Mouse (Mus musculus): Measurements from ENCODE around the gene Tomm40. TPM values are rescaled to one million over a fixed set of nuclear protein-coding genes. Genes with fewer than 3 reads are reported as not detected.

Tomm40 gene
- polyA plus RNA-seq (2012; rRNA removed): 37.0 and 43.6 TPM in 2 replicates

DNA sequence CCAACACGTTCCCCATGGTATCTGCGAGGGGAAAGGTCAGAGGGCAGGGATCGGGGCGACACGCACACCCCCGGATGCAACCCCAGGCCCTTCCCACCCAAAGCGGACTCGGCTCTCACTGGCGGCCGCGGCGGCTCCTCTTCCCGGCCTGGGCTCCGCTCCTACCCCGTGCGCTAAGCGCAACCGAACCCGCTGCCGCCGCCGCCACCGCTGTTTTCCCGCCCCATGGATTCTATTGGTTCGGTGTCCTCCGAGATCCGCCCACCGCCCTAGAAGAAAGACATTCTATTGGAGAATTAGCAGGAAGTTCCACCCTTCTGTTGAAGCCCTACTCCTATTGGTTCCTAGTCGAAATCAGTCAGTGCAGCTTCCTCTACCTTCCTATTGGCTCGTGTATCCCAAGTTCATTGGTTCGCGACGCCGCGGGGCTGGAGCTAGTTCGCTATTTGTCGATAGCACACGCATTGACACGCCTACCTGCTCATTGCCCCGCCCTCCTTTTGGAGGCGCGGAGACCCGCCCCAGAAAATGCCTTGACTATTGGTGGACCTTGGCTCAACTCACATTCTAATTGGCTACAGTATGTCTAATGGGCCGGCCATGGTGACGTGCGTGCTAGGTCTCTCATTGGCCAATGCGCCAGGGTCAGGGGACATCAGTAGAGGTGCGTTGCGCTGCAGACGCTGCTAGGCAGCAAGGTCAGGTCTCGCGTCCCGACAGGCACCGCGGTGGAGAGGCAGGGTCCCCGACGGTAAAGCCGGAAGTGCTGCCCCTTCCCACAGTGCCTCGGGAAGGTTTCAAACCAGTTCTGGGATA, at the start of gene Tomm40:
TSS of gene Tomm40 (minus strand) at position 200 of the 816 bp plus-strand sequence.

DNA sequence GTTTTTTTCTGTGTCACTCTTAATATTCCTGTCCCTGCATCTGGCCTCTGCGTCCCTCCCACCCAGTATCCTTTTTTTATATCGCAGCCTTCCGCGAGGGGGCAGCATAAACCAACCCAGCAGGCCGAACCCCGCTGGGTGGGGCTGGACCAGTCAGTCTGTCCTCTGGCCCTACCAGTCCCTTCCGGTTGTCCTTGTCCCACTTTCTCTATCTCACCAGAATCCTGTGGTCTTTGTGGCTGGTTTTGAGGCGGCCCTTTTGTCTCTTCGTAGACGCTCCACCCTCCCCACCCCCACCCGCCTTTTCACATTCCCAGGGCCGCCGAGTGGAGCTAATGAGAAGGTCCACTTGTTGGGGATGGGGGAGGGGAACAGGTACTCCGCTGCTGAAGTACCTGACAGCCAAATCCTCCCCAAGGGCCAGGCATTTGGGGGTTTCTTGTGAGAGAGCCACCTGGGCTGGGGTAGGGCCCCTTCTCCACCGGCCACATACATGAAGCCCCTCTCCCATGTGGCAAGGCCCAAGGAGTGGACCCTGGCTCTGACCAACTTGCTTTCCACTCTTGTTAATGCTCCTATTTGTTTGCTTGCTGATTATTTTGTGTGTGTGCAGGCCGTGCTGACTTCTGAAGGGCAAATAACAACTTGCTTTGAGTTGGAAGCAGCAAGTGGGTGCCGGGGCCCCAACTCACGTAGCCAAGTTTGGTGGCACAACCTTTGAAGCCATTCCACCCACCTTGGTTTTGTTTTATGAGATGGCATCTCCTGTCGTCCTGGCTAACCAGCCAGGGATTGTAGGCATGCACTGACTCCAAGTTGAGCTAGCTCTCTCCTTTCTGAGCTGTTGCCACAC, 35.2 kb upstream of the Tomm40 start, which contains the start of gene Nectin2:
TSS of gene Nectin2 (minus strand) at position 267 of the 853 bp plus-strand sequence.

DNA sequence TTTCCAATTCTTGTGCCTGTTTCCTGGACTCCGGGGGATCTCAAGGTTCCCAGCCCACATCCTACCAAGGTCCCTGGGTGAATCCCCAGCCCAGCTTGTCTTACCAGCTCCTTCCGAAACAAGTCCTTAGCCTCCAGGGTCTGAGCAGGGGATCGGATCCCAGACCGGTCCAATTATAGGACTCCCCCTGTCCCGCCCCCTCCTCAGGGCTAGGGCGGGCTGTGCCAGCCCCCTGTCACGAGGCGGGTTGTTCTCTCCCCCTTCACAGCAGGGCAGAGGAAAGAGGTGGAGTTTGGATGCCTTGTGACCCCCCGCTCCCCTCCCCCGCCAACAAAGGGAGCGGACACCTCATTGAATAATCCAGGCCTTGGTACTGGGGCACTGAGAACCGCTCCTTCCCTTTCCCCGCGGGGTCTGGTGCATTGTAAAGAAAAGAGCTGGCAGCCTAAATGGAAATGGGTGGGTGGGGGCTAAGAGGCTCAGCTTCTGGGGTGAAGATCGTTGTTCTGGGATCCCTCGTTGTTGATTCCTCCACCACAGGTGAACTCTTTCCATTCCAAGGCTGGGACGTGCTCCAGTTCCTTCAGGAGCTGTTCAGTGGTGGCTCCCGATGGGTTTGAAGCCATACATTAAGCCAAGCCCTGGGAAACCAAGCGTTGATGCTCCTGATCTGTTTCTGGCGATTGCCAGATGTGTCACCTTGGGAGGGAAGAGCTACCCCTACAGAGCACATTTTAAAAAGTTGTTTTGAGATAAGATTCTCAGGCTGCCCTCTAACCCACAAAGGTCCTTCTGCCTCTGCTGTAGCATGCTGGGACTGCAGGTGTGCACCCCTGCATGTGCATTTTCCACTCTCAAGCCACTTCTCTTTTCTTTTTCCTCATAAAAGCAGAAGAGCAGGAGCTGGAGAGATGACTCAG, 16.1 kb downstream of the Tomm40 start, which contains the start of gene Apoe:
TSS of gene Apoe (minus strand) at position 282 of the 920 bp plus-strand sequence.

GRCm38 (mm10) chr7:19691873-19692865, 23.1 kb downstream of the Tomm40 start, which contains the start of gene Apoc1:
Apoc1 (minus strand) TSS chr7:19692660.

GRCm38 (mm10) chr7:19681202-19681694, 34.0 kb downstream of the Tomm40 start, which contains the start of the genes Gm44805 and Apoc4:
Gm44805 (minus strand) TSS chr7:19681423.
Apoc4 (minus strand) TSS chr7:19681479.

DNA sequence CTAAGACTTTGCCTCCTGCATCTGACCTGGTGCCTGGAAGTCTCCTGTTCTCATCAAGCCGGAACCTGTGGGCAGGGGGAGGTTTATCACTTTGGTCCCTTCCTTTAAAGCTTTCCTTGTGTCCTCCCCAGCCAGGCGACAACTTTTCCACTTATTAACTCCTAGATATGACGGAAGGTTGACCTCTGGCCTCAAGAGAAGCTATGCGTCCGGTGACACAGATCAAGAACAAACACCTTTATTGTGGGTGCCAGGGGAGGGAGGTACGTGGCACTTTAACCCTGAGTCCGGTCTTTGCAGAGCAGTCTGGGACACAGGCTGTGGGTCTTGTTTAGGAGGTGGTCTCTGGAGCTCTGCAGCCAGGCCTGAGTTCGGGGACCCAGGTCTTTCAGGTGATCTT, 37.4 kb downstream of the Tomm40 start, which contains the start of gene Apoc2:
TSS of gene Apoc2 (minus strand) at position 70 of the 400 bp plus-strand sequence.

DNA sequence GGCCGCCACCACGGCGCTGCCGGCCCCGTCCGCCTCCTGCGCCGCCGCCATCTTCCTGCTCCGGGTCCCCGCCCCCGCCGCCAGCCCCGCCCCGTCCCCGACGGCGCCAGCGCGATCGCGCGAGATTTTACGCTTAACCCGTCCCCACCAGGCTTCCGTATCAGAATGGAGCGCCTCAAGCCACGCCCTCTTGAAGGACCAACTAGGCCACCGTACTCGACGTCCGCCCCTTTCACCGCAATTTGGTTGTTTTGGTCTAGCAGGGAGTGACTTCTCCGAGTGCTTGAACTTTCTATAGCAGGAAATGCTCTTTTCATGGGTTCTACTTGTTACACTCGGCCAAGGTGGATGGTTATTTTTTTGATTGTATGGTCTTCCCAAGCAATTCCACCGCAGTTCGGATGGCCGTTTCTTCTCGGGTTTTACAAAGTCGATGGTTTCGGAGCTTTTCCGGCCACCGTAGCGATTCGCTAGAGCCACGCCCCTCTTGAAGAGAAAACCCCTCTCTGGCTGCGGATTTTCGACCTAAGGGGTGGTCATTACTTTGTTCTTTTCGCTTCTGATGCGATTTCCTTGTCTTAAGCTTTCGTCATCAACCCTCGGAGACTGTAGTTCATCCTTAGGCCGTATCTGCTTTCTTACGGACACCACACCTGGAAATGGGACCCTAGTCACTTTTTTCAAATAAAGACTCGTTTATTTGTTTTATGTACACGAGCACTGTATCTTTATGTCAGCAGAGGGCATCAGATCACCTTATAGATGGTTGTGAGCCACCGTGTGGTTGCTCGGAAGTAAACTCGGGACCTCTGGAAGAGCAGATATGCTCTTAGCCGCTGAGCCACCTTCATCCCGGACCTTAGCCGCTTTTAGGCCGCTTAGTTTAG, 50.0 kb downstream of the Tomm40 start, which contains the start of gene Clptm1:
TSS of gene Clptm1 (minus strand) at position 79 of the 887 bp plus-strand sequence.

Other genes starting within 250 kb of the Tomm40 start
- 2.2 and 2.5 TPM in 2 replicates for gene Bloc1s3, start 207.1 kb downstream of the Tomm40 start, polyA plus RNA-seq (2012; rRNA removed)
- gene Trappc6a, start 207.0 kb downstream of the Tomm40 start, polyA plus RNA-seq (2012; rRNA removed): 36.0 and 40.0 TPM in 2 replicates
- 0.02 and 0.06 TPM in 2 replicates for gene Nkpd1, start 197.6 kb downstream of the Tomm40 start, polyA plus RNA-seq (2012; rRNA removed)
- gene Ppp1r37, start 152.4 kb downstream of the Tomm40 start, polyA plus RNA-seq (2012; rRNA removed): 21.3 and 26.8 TPM in 2 replicates
- gene Zfp296, start 138.2 kb downstream of the Tomm40 start, polyA plus RNA-seq (2012; rRNA removed): 0.81 and 0.85 TPM in 2 replicates
- 28.8 and 31.3 TPM in 2 replicates for gene Gemin7, start 137.8 kb downstream of the Tomm40 start, polyA plus RNA-seq (2012; rRNA removed)
- 17.9 and 24.7 TPM in 2 replicates for gene Clasrp, start 111.0 kb downstream of the Tomm40 start, polyA plus RNA-seq (2012; rRNA removed)
- gene Relb, start 86.0 kb downstream of the Tomm40 start, polyA plus RNA-seq (2012; rRNA removed): 2.1 and 2.4 TPM in 2 replicates
- 27.7 and 29.1 TPM in 2 replicates for gene Clptm1, start 50.4 kb downstream of the Tomm40 start, polyA plus RNA-seq (2012; rRNA removed)
- gene Apoc2, start 37.5 kb downstream of the Tomm40 start, polyA plus RNA-seq (2012; rRNA removed): 1,005 and 1,068 TPM in 2 replicates
- 12.7 and 26.8 TPM in 2 replicates for gene Gm44805, start 34.0 kb downstream of the Tomm40 start, polyA plus RNA-seq (2012; rRNA removed)
- 1,034 and 1,247 TPM in 2 replicates for gene Apoc4, start 34.0 kb downstream of the Tomm40 start, polyA plus RNA-seq (2012; rRNA removed)
- 1,023 and 1,218 TPM in 2 replicates for gene Apoc1, start 22.8 kb downstream of the Tomm40 start, polyA plus RNA-seq (2012; rRNA removed)
- gene Apoe, start 16.2 kb downstream of the Tomm40 start, polyA plus RNA-seq (2012; rRNA removed): 14,325 and 17,049 TPM in 2 replicates
- gene Nectin2, start 35.0 kb upstream of the Tomm40 start, polyA plus RNA-seq (2012; rRNA removed): 27.6 and 31.3 TPM in 2 replicates
- gene Bcam, start 55.6 kb upstream of the Tomm40 start, polyA plus RNA-seq (2012; rRNA removed): 11.0 and 11.6 TPM in 2 replicates
- 4.6 and 5.1 TPM in 2 replicates for gene Cblc, start 81.4 kb upstream of the Tomm40 start, polyA plus RNA-seq (2012; rRNA removed)
- 4.7 and 4.8 TPM in 2 replicates for gene Bcl3, start 107.3 kb upstream of the Tomm40 start, polyA plus RNA-seq (2012; rRNA removed)
- 0.10 and 0.15 TPM in 2 replicates for gene Gm19345, start 136.6 kb upstream of the Tomm40 start, polyA plus RNA-seq (2012; rRNA removed)
- 0.06 and 0.13 TPM in 2 replicates for gene Ceacam16, start 145.9 kb upstream of the Tomm40 start, polyA plus RNA-seq (2012; rRNA removed)
- not detected in 2 replicates for gene Ceacam19, start 172.5 kb upstream of the Tomm40 start, polyA plus RNA-seq (2012; rRNA removed)
- gene Pvr, start 205.7 kb upstream of the Tomm40 start, polyA plus RNA-seq (2012; rRNA removed): 5.7 and 6.1 TPM in 2 replicates
- 0.34 and 0.91 TPM in 2 replicates for gene Igsf23, start 235.3 kb upstream of the Tomm40 start, polyA plus RNA-seq (2012; rRNA removed)
- 0.02 TPM in 1 of 2 replicates, not detected in the other for gene Ceacam20, start 250.0 kb upstream of the Tomm40 start, polyA plus RNA-seq (2012; rRNA removed)

Data from liver, embryonic 18 days (tissue).